Comparison of ENCODE assay signal across 9 mouse cellular contexts in the genomic region with DNA sequence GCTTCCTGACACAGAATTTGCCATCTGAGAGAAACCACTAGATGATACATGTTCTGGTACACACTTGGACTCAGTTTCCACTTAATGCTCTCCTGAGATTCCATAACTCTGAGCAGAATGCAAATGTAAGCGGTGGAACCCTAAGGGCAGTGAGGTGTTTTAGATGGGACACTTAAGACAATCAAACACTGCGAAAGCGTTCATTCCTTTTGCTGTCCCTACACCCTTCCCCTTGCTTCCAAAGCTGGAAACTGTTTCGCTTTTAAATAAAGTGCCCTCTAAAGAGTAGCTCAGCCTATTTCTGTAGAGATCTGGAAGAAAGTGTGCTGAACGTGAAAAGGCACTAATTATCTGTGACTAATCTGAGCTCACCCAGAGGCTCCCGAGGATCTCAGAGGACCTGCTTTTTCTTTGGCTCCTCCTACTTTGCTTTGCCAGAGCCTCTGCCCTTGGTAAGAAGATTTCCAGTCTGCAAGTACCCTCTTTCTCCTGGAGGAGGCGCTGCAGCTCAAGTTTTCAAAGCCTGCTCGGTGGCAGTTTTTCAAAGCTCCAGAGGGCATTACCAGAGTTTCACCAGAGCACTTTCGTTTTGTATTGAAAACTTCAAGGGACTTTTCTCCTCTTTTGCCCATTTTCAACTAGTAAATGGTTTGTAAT. TPM values are rescaled to one million over a fixed set of nuclear protein-coding genes. Genes with fewer than 3 reads are reported as not detected.
DNase-seq lines count a peak whose midpoint lies in the region; ATAC-seq and TF ChIP-seq lines count a peak whose summit lies in the region.
"Had no signal": no experiment of that assay in that cellular context is flagged by ENCODE, and none has a peak within 500 bp of the region (broad histone marks: within the 10 kb centered on the region; RNA-seq: fewer than 3 reads in every experiment).

No protein-coding gene starts in this region.

- H3K4me1 ChIP-seq in heart, embryonic 16.5 days (ENCODE audit: control insufficient read depth, insufficient read depth, low read length), result no peaks in the 10 kb centered on the region
- no peaks in the 10 kb centered on the region for H3K4me1 ChIP-seq in kidney, embryonic 15.5 days
- no peaks in the 10 kb centered on the region for H3K4me1 ChIP-seq in limb, embryonic 14.5 days (ENCODE audit: control insufficient read depth, insufficient read depth, low read length)
- no peaks in the 10 kb centered on the region for H3K4me1 ChIP-seq in midbrain, postnatal 0 days (ENCODE audit: insufficient read depth, low read length)
- H3K4me1 ChIP-seq: stomach, embryonic 15.5 days had no signal

- DNase-seq in heart, adult 11 months, result no peak
- peak; percentile 35 to 48 for DNase-seq in gastrocnemius, adult 8-10 months (ENCODE audit: low spot score in 2 of 2)
- DNase-seq in limb, embryonic 14.5 days (ENCODE audit: low spot score), result peak; percentile 56
- DNase-seq in midbrain, postnatal 0 days (ENCODE audit: low spot score), result peak; percentile 77
- peak; percentile 57 for DNase-seq in telencephalon, adult 2 months (ENCODE audit: low read depth, low spot score)

- no peaks in the 10 kb centered on the region for H3K27me3 ChIP-seq in heart, embryonic 16.5 days (ENCODE audit: control insufficient read depth, insufficient read depth, low read length)
- H3K27me3 ChIP-seq in kidney, embryonic 15.5 days, result peaks cover 25% of the 10 kb centered on the region
- H3K27me3 ChIP-seq in limb, embryonic 14.5 days (ENCODE audit: control insufficient read depth, insufficient read depth, low read length), result no peaks in the 10 kb centered on the region
- H3K27me3 ChIP-seq in midbrain, postnatal 0 days (ENCODE audit: insufficient read depth, low read length), result no peaks in the 10 kb centered on the region
- H3K27me3 ChIP-seq: stomach, embryonic 15.5 days had no signal

- H3K27ac ChIP-seq in heart, embryonic 16.5 days (ENCODE audit: low read length), result no peak overlapping the region
- no peak overlapping the region for H3K27ac ChIP-seq in kidney, embryonic 15.5 days
- H3K27ac ChIP-seq in limb, embryonic 14.5 days (replicated peaks; ENCODE audit: low read depth, low read length), result no peak overlapping the region
- H3K27ac ChIP-seq in midbrain, postnatal 0 days (ENCODE audit: low read depth, low read length), result no peak overlapping the region
- H3K27ac ChIP-seq: stomach, embryonic 15.5 days had no signal

- WGBS in heart, embryonic 16.5 days, result 26% methylated on average over 9 of the region's 9 CpGs
- WGBS in kidney, embryonic 15.5 days, result 31% methylated on average over 9 of the region's 9 CpGs
- 36% methylated on average over 9 of the region's 9 CpGs for WGBS in limb, embryonic 14.5 days
- 22% methylated on average over 9 of the region's 9 CpGs for WGBS in midbrain, postnatal 0 days

- peak; percentile 80 for TF ChIP-seq CTCF in midbrain, postnatal 0 days (IDR thresholded peaks at IDR 0.05)

- H3K9me3 ChIP-seq in heart, embryonic 16.5 days (replicated peaks; ENCODE audit: control insufficient read depth, low read length), result no peaks in the 10 kb centered on the region
- no peaks in the 10 kb centered on the region for H3K9me3 ChIP-seq in kidney, embryonic 15.5 days (replicated peaks)
- no peaks in the 10 kb centered on the region for H3K9me3 ChIP-seq in limb, embryonic 14.5 days (ENCODE audit: control insufficient read depth, low read length)
- no peaks in the 10 kb centered on the region for H3K9me3 ChIP-seq in midbrain, postnatal 0 days (ENCODE audit: low read length)
- H3K9me3 ChIP-seq: stomach, embryonic 15.5 days had no signal

- H3K36me3 ChIP-seq in heart, embryonic 16.5 days (ENCODE audit: control insufficient read depth, insufficient read depth), result no peaks in the 10 kb centered on the region
- no peaks in the 10 kb centered on the region for H3K36me3 ChIP-seq in kidney, embryonic 15.5 days
- no peaks in the 10 kb centered on the region for H3K36me3 ChIP-seq in limb, embryonic 14.5 days (ENCODE audit: control insufficient read depth, insufficient read depth, low read length)
- no peaks in the 10 kb centered on the region for H3K36me3 ChIP-seq in midbrain, postnatal 0 days (ENCODE audit: insufficient read depth, low read length)
- H3K36me3 ChIP-seq: stomach, embryonic 15.5 days had no signal

- H3K4me3 ChIP-seq in heart, embryonic 16.5 days (ENCODE audit: low read length), result 0 out of 2 replicates have a peak overlapping the region, but pooled peaks have one; percentile 4
- H3K4me3 ChIP-seq in kidney, embryonic 15.5 days (replicated peaks), result no peak overlapping the region
- H3K4me3 ChIP-seq in limb, embryonic 14.5 days (replicated peaks; ENCODE audit: low read length), result no peak overlapping the region
- H3K4me3 ChIP-seq in midbrain, postnatal 0 days (ENCODE audit: low read depth, low read length), result no peak overlapping the region; the same call in 1 of the 2 replicates
- H3K4me3 ChIP-seq: stomach, embryonic 15.5 days had no signal

- no peak for TF ChIP-seq POLR2A in limb, embryonic 14.5 days (IDR thresholded peaks at IDR 0.05; ENCODE audit: borderline replicate concordance, extremely low read depth, insufficient read depth, insufficient read length)

- H3K9ac ChIP-seq in heart, embryonic 16.5 days (ENCODE audit: low read length), result no peak overlapping the region
- H3K9ac ChIP-seq in kidney, embryonic 15.5 days, result no peak overlapping the region
- peak overlapping the region; percentile 21; the same call in 1 of the 2 replicates for H3K9ac ChIP-seq in limb, embryonic 14.5 days (ENCODE audit: low read depth, low read length, severe bottlenecking)
- no peak overlapping the region for H3K9ac ChIP-seq in midbrain, postnatal 0 days (replicated peaks; ENCODE audit: low read length, poor library complexity, severe bottlenecking)
- H3K9ac ChIP-seq: stomach, embryonic 15.5 days had no signal

- H3K4me2 ChIP-seq in heart, embryonic 16.5 days (ENCODE audit: low read depth, low read length), result peak overlapping the region; percentile 15; the same call in 1 of the 2 replicates
- H3K4me2 ChIP-seq in kidney, embryonic 15.5 days, result peak overlapping the region; percentile 33; the same call in 1 of the 2 replicates
- peak overlapping the region; percentile 26; the same call in 1 of the 2 replicates for H3K4me2 ChIP-seq in limb, embryonic 14.5 days (replicated peaks; ENCODE audit: low read depth, low read length, severe bottlenecking)
- peak overlapping the region; percentile 15; the same call in 1 of the 2 replicates for H3K4me2 ChIP-seq in midbrain, postnatal 0 days (ENCODE audit: low read depth, low read length, poor library complexity, severe bottlenecking)
- H3K4me2 ChIP-seq: stomach, embryonic 15.5 days had no signal

- no peak for ATAC-seq in heart, embryonic 16.5 days (replicated peaks; ENCODE audit: extremely low read depth, insufficient read depth, low FRiP score)
- peak; percentile 99 for ATAC-seq in common myeloid progenitor, adult 5-6 weeks (replicated peaks; ENCODE audit: low read depth, poor library complexity, severe bottlenecking)
- ATAC-seq in kidney, embryonic 15.5 days (replicated peaks; ENCODE audit: low FRiP score), result peak; percentile 67; the same call in 1 of the 2 replicates
- ATAC-seq in limb, embryonic 14.5 days (ENCODE audit: low FRiP score, low read depth), result no peak
- no peak for ATAC-seq in midbrain, postnatal 0 days (ENCODE audit: low FRiP score)

RNA-seq across cellular contexts. Expression of a gene that starts 33.1 kb away (rescaled TPM):
- 745 and 790 TPM in 2 replicates for polyA plus RNA-seq in heart, embryonic 16.5 days (2015; fragmentation: Nextera tagmentation; extraction: Ambion mirVana)
- not detected in 2 replicates for total RNA-seq in common myeloid progenitor, adult 5-6 weeks (2017)
- total RNA-seq in gastrocnemius, adult 8-10 months (2022), result 100 to 1,000 TPM; 327 to 393 (median 357) TPM
- 6.0 and 12.0 TPM in 2 replicates for polyA plus RNA-seq in kidney, embryonic 15.5 days (2015; fragmentation: Nextera tagmentation; extraction: Ambion mirVana)
- polyA plus RNA-seq in limb, embryonic 14.5 days (2012; rRNA removed), result 19.7 and 29.7 TPM in 2 replicates
- polyA plus RNA-seq in limb, embryonic 14.5 days (2014; fragmentation: Nextera tagmentation; extraction: Ambion mirVana), result 32.4 and 44.8 TPM in 2 replicates
- total RNA-seq in midbrain, postnatal 0 days (2014; rRNA removed), result 0.77 TPM in 1 of 2 replicates, not detected in the other
- 0.17 TPM in 1 of 2 replicates, not detected in the other for polyA plus RNA-seq in midbrain, postnatal 0 days (2015; fragmentation: Nextera tagmentation; extraction: Ambion mirVana)

Comparison
In these comparisons a context has a peak if more than half of its experiments do, and no peak if none do; other contexts are left out.
1. ATAC-seq: peak in common myeloid progenitor, adult 5-6 weeks (single experiment) and kidney, embryonic 15.5 days (single experiment); none in heart, embryonic 16.5 days (single experiment), limb, embryonic 14.5 days (single experiment) and midbrain, postnatal 0 days (single experiment).
2. RNA of a gene that starts 33.1 kb away (polyA plus RNA-seq): 745 to 790 TPM in heart, embryonic 16.5 days; 19.7 to 44.8 TPM in limb, embryonic 14.5 days, 6.0 to 12.0 TPM in kidney, embryonic 15.5 days and 0.17 TPM in midbrain, postnatal 0 days; every median in the first group is over 10 times any median in the second.
3. Peak in every context shown above with its lines, with median percentiles within 50 percentile points of each other: H3K4me2 ChIP-seq.